Mouse (Mus musculus): ENCODE results near the gene Ckap2. TPM values are rescaled to one million over a fixed set of nuclear protein-coding genes. Genes with fewer than 3 reads are reported as not detected.
"Not testable (repeated sequence)": the region's sequence is repeated elsewhere in the genome, so short reads cannot be mapped to it uniquely, and the experiment has no call there.

Ckap2 gene
- polyA plus RNA-seq, 1 experiment from 2014 or later = 33.3 TPM

DNA sequence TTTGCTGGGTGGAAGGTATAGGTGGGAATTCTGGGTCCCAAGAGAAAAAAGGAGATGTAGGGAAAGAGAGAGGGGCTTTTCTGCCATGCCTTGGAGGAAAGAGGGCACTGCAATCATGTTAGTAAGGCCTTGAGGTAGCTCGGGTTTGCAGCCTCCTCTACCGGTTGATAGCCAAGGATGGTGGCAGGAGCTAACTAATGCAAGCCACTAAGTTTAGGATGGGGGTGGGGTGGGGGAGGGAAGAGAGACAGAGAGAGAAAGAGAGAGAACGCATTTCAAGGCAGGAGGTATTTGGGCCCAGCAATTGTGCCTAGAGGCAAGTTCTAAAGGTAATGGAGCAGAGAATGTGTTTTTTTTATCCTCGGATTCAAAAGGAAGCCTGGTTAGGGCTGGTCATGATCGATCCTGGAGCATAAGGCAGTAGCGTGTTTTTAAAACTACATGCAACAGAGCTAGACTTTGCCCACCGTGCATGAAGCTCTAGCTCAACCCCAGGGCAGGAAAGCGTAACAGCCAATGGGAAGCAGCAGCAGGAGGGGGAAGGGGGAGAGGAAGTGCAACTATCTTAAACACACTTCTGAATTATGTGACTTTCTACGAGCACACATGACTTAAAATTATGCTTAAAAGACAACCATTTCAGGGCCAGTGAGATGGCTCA lies 37.8 kb downstream of the Ckap2 start:
- Histone ChIP-seq H3K4me3 (no peak overlapping the region), H3K4me2 (no peak overlapping the region), H3K36me3 (peaks cover 29% of the 10 kb centered on the region), H3K27ac (replicated peaks) (no peak overlapping the region), H3K4me1 (peaks cover 13% of the 10 kb centered on the region), H3K27me3 (replicated peaks) (no peaks in the 10 kb centered on the region), H3K9me3 (no peaks in the 10 kb centered on the region), H3K9ac (no peak overlapping the region)
- 76% methylated on average over 9 of the region's 9 CpGs for WGBS
- no peak for ATAC-seq (ENCODE audit: extremely low read depth, insufficient number of reproducible peaks, low FRiP score, low TSS enrichment)

DNA sequence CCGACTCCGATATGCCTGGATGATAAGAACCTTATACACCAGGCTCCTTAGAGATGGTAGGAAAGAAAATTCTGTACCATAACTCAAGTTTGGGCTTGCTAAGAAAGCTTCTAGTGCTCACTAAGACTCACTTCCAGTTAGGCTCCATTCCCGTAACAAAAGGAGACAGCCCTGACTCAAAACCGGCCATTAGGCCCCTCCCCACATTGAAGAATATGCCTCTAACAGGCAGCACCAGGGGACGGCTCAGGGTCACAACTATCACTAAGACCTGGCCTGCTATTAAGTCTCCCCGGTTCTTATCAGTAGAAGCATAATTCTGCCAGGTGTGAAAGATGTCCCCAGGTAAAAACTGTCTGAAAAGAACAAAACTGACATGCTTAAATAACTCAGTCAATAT lies 39.8 kb downstream of the Ckap2 start:
- Histone ChIP-seq H3K4me1 (peaks cover 21% of the 10 kb centered on the region), H3K27me3 (replicated peaks) (no peaks in the 10 kb centered on the region), H3K9me3 (no peaks in the 10 kb centered on the region), H3K4me3 (no peak overlapping the region), H3K9ac (no peak overlapping the region), H3K36me3 (peaks cover 37% of the 10 kb centered on the region), H3K4me2 (no peak overlapping the region), H3K27ac (replicated peaks) (no peak overlapping the region)
- ATAC-seq (ENCODE audit: extremely low read depth, insufficient number of reproducible peaks, low FRiP score, low TSS enrichment) = no peak
- 76% methylated on average over 6 of the region's 6 CpGs for WGBS

DNA sequence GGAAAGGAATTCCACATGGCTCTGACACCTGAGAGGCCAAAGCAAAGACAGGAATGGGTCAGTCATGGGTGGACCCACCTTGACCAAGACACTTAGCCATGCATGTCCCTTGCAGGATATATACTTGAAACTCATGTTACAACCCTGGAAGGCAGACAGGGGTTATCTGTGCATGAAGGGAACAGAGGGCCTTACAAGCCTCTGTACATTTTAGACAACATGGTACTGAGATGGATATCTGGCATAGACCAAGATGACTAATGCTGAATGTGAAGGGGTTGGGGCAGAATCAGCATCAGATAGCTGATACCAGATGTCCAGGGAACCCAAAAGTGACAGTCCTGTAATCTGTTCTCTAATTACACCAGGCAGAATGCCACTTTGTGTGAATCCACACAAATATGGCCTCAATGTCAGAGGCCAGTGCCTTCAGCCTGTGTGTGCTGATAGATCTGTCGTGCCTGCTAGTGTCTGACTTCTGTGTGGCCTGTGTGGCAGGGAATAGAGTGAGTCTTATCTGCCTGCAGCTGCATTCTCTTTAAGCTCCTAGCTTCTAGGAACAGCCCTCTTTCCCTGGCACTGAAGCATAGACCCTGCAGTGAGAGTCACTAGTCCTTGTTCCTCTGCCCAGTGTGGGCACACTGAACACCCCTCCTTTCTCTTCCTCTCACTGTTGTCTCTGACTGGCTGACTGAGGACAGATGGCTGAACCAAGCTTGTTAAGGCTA lies 41.7 kb downstream of the Ckap2 start:
- ATAC-seq (ENCODE audit: extremely low read depth, insufficient number of reproducible peaks, low FRiP score, low TSS enrichment) = no peak
- no peak overlapping the region for H3K9ac ChIP-seq
- peak overlapping the region; percentile 20; the same call in 1 of the 2 replicates for H3K27ac ChIP-seq (replicated peaks)
- no peak overlapping the region for H3K4me2 ChIP-seq
- H3K9me3 ChIP-seq = no peaks in the 10 kb centered on the region
- peaks cover 40% of the 10 kb centered on the region for H3K36me3 ChIP-seq
- peaks cover 18% of the 10 kb centered on the region for H3K4me1 ChIP-seq
- 34% methylated on average over 1 of the region's 1 CpGs for WGBS
- H3K27me3 ChIP-seq (replicated peaks) = no peaks in the 10 kb centered on the region
- no peak overlapping the region for H3K4me3 ChIP-seq

DNA sequence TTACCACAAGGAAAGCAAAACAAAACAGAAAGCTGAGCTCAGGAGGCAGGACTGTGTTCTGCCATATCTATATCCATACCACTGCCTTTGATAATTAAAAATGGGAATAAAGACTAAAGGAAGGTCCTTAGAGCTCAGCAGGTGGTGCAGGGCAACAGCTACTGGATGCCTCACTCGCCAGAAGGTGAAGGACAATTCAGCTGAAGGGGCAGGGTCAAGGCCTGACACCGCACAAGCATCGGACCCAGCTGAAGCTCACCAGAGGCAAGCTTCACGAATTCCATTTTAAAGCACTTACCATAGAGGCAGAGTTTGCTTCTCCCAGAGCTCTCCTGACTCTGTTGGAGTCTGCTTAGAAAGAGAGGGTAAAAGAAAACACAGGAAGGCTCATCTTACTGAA lies 43.0 kb downstream of the Ckap2 start:
- H3K4me3 ChIP-seq = no peak overlapping the region
- no peak for ATAC-seq (ENCODE audit: extremely low read depth, insufficient number of reproducible peaks, low FRiP score, low TSS enrichment)
- H3K4me2 ChIP-seq = no peak overlapping the region
- H3K27ac ChIP-seq (replicated peaks) = no peak overlapping the region
- H3K27me3 ChIP-seq (replicated peaks) = no peaks in the 10 kb centered on the region
- H3K4me1 ChIP-seq = peaks cover 18% of the 10 kb centered on the region
- peaks cover 29% of the 10 kb centered on the region for H3K36me3 ChIP-seq
- WGBS = 75% methylated on average over 4 of the region's 4 CpGs
- H3K9ac ChIP-seq = no peak overlapping the region
- no peaks in the 10 kb centered on the region for H3K9me3 ChIP-seq

DNA sequence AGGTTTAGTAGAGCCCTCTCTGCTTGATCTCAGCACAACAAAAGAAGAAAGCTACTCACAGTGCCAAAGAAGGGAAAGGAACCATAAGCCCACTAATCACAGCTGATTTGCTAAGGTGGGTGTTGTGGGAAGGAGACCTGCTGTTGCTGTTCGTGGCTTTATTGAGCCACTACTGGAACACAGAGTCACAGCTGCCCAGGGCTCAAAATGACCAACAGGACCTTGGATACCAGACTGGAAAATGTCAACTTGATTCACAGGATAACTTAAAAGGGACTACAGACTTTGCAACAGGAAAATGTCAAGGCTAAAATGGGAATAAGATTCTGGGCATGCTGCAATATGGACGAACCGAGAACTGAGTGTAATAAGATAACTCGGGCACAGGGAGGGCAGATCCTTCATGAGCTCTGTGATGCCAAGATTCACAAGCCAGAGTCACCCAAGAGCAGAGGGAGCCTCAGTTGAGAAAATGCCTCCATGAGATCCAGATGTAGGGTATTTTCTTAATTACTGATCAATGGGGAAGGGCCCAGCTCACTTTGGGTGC lies 43.7 kb downstream of the Ckap2 start:
- no peak overlapping the region for H3K9ac ChIP-seq
- ATAC-seq (ENCODE audit: extremely low read depth, insufficient number of reproducible peaks, low FRiP score, low TSS enrichment) = no peak
- H3K4me1 ChIP-seq = peaks cover 18% of the 10 kb centered on the region
- no peaks in the 10 kb centered on the region for H3K9me3 ChIP-seq
- no peak overlapping the region for H3K27ac ChIP-seq (replicated peaks)
- 74% methylated on average over 4 of the region's 4 CpGs for WGBS
- H3K4me3 ChIP-seq = no peak overlapping the region
- no peak overlapping the region for H3K4me2 ChIP-seq
- H3K27me3 ChIP-seq (replicated peaks) = no peaks in the 10 kb centered on the region
- H3K36me3 ChIP-seq = peaks cover 24% of the 10 kb centered on the region; the same call in 1 of the 2 replicates

GRCm38 (mm10) chr8:22136462-22136861 lies 49.2 kb downstream of the Ckap2 start:
- Histone ChIP-seq H3K36me3 (peaks cover 23% of the 10 kb centered on the region; the same call in 1 of the 2 replicates), H3K27ac (replicated peaks) (peak overlapping the region; percentile 48; the same call in 1 of the 2 replicates)
- not testable (repeated sequence) for H3K9ac ChIP-seq; H3K4me2 ChIP-seq; ATAC-seq (ENCODE audit: extremely low read depth, insufficient number of reproducible peaks, low FRiP score, low TSS enrichment); H3K4me1 ChIP-seq; H3K4me3 ChIP-seq; H3K9me3 ChIP-seq; H3K27me3 ChIP-seq (replicated peaks)
- WGBS = 74% methylated on average over 9 of the region's 9 CpGs

GRCm38 (mm10) chr8:22134750-22135135 lies 50.9 kb downstream of the Ckap2 start:
- Histone ChIP-seq H3K4me3 (no peak overlapping the region), H3K27me3 (replicated peaks) (no peaks in the 10 kb centered on the region), H3K4me2 (no peak overlapping the region), H3K9ac (no peak overlapping the region), H3K4me1 (0 out of 2 replicates have a peak, but pooled peaks cover 3% of the 10 kb centered on the region), H3K9me3 (no peaks in the 10 kb centered on the region), H3K36me3 (peaks cover 23% of the 10 kb centered on the region), H3K27ac (replicated peaks) (no peak overlapping the region)
- 78% methylated on average over 5 of the region's 5 CpGs for WGBS
- ATAC-seq (ENCODE audit: extremely low read depth, insufficient number of reproducible peaks, low FRiP score, low TSS enrichment) = no peak

DNA sequence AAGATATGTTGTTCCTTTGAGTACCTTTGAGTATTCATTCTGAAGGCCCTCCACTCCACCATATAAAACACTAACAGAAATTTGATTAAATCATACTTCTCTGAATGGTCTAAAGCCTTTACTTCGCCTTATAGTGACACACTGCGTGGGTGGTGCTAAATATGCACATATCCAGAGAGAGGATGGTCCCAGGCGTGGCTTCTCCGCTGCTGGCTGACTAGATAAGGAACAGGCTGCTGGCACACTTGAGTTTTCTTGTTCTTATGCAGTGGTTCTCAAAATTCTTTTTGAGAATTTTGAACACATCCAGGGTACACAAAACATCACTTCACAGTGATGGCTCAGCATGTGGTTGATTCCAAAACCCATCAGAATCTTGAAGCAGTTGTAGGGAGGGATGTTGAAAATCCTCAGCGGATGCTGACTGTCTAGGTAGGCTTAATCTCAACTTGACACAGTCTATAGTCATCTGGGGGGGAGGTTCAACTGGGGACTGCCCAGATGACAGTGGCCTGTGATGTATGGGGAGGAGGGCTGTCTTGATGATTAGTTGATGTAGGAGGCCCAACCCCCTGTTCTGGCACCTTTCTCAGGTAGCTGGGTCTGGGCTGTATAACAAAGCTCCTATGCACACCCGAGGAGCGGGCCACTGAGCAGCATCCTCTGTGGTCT lies 51.4 kb downstream of the Ckap2 start:
- H3K27ac ChIP-seq (replicated peaks) = no peak overlapping the region
- H3K27me3 ChIP-seq (replicated peaks) = no peaks in the 10 kb centered on the region
- no peak overlapping the region for H3K4me2 ChIP-seq
- WGBS = 76% methylated on average over 7 of the region's 7 CpGs
- H3K4me3 ChIP-seq = no peak overlapping the region
- no peak for ATAC-seq (ENCODE audit: extremely low read depth, insufficient number of reproducible peaks, low FRiP score, low TSS enrichment)
- H3K4me1 ChIP-seq = 0 out of 2 replicates have a peak, but pooled peaks cover 3% of the 10 kb centered on the region
- peaks cover 26% of the 10 kb centered on the region for H3K36me3 ChIP-seq
- no peak overlapping the region for H3K9ac ChIP-seq
- H3K9me3 ChIP-seq = no peaks in the 10 kb centered on the region

GRCm38 (mm10) chr8:22132062-22132461 lies 53.6 kb downstream of the Ckap2 start:
- H3K4me1 ChIP-seq = 0 out of 2 replicates have a peak, but pooled peaks cover 3% of the 10 kb centered on the region
- H3K4me2 ChIP-seq = no peak overlapping the region
- H3K27me3 ChIP-seq (replicated peaks) = no peaks in the 10 kb centered on the region
- no peak overlapping the region for H3K4me3 ChIP-seq
- H3K27ac ChIP-seq (replicated peaks) = no peak overlapping the region
- H3K9me3 ChIP-seq = no peaks in the 10 kb centered on the region
- 79% methylated on average over 12 of the region's 12 CpGs for WGBS
- H3K36me3 ChIP-seq = peaks cover 48% of the 10 kb centered on the region
- H3K9ac ChIP-seq = no peak overlapping the region
- no peak for ATAC-seq (ENCODE audit: extremely low read depth, insufficient number of reproducible peaks, low FRiP score, low TSS enrichment)

DNA sequence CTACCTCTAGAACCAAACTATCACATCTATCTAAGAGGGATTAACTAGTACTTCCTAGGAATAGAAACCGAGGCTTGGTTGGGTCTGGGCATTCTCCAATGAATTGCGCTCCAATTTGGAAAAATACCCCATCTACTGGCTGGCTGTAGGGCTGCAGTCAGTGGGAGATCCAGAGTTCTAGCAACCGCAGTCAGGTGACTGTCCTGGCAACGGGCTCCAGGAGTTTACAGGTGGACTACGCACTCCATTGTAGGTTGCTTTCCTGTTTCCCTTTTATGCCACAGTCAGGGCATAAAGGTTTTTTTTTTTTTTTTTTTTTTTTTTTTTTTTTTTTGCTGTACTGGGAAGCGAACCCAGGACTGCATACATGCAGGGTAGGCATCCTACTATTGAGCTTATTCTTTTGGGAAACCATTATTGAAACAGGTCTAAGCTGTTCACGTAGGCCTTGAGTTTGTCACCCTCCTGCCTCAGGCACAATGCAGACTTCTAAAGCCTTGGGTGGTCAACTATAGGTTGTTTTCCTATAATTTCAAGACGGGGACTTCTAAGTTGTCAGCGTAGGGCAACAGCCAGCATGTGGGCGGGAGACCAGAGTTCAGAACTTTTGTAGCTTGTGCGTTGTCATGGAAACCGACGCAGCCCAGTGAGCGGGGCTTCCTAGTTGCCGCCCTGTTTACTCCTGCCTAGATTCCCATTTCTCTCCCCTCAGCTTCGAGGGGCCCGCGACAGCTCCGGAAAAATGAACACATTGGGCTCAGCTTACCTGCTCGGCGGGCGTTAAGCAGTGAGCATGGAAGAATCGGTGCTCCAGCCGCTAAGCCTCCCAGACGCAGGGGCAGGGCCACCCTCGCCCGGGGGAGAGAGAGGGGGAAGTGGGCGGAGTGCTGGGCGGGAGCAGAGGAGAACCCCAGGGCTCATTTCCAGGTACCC lies 61.1 kb downstream of the Ckap2 start, which contains the start of gene Nek5:
Gene Nek5, minus strand, starts transcription at position 834 of the 933 bp plus-strand sequence.
- ATAC-seq (ENCODE audit: extremely low read depth, insufficient number of reproducible peaks, low FRiP score, low TSS enrichment) = no peak
- Histone ChIP-seq H3K4me3 (peak within 1 kb of the TSS; percentile 63), H3K4me1 (peaks cover 6% of the 10 kb centered on the region), H3K9ac (peak within 1 kb of the TSS; percentile 76), H3K9me3 (no peaks in the 10 kb centered on the region), H3K36me3 (peaks cover 32% of the 10 kb centered on the region), H3K27ac (replicated peaks) (no peak within 1 kb of the TSS), H3K27me3 (replicated peaks) (no peaks in the 10 kb centered on the region), H3K4me2 (peak within 1 kb of the TSS; percentile 90)
- WGBS = 2% methylated on average over 29 of the region's 29 CpGs
